Mouse (Mus musculus) brain, embryonic 14.5 days (tissue): ENCODE results near the gene Chrdl1.

Experiments
- CTCF ChIP-seq: fragments of 200-500 bp; IDR thresholded peaks from 2 replicates; pipeline ENCODE4 v1.5.1; 2012; ENCODE audit warnings: inconsistent platforms, mild to moderate bottlenecking, moderate library complexity, borderline replicate concordance; ENCODE audit not compliant: insufficient read depth, insufficient read length; ENCODE audit errors: extremely low read depth
- POLR2A ChIP-seq: fragments of 200-500 bp; IDR thresholded peaks from 2 replicates; pipeline ENCODE4 v1.6.1; 2012; ENCODE audit warnings: mild to moderate bottlenecking, inconsistent platforms, borderline replicate concordance; ENCODE audit not compliant: poor library complexity, insufficient read depth, insufficient read length, severe bottlenecking; ENCODE audit errors: extremely low read depth

DNA sequence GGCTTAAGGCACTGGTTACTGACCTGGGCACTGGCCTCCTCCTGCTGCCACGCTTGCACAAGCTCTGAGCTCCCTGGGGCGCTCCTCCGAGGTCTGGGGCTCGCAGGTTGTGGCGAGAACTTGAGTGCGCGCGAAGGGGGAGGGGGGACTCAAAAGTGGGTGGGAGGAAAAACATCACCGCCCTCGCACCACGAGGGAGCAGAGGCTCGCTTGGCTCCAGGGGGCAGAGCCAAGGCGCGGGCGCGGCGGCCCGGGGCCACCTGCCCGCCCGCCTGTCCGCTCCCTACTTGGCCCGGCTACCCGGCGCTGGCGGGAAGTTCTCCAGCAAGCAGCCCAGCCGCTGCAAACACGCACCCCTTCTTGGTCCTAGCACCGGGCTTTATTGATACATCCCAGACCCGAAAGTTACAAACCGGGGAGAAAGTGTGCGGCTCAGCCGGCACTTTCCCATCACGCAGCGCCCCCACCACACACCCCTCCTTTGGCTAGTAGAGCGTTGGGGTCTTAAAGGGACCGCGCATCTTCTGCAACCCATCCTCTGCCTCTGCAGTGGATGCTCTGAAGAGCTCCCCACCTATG, at the start of gene Chrdl1:
- TF ChIP-seq POLR2A (no peak), CTCF (no peak)
